Mouse (Mus musculus) megakaryocyte-erythroid progenitor cell, adult 5-6 weeks (primary cell): ENCODE measurements at regions not wholly inside any gene's neighbourhood (a gene's known extent, or its start where the extent isn't known, plus 50 kb on each side); places are given as distances from the start of the nearest gene placed in this dataset.

Experiments used
- ATAC-seq: replicated peaks from 2 replicates; pipeline ENCODE4 v1.8.0; 2016; ENCODE audit warnings: mild to moderate bottlenecking, inconsistent platforms; ENCODE audit not compliant: severe bottlenecking, poor library complexity, low FRiP score, low TSS enrichment

DNA sequence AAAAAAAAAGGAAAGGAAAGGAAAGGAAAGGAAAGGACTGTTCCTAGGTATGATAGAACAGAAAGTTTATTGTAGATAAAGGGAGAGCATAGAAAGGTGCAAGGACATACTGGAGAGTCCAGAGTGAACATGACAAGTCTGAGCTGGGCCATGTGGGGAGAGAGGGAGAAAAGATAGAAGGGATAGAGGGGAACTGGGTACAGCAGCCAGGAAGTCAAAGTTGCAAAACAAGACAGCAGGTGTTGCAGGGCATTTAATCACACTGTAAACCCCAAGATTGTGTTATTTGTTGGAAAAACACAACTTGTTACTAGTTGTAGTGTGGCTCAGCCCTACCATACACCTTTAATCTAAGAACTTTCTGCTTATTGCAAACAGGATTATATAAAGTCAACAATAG, 110.6 kb upstream of the Gm28710 start:
- no peak for ATAC-seq

DNA sequence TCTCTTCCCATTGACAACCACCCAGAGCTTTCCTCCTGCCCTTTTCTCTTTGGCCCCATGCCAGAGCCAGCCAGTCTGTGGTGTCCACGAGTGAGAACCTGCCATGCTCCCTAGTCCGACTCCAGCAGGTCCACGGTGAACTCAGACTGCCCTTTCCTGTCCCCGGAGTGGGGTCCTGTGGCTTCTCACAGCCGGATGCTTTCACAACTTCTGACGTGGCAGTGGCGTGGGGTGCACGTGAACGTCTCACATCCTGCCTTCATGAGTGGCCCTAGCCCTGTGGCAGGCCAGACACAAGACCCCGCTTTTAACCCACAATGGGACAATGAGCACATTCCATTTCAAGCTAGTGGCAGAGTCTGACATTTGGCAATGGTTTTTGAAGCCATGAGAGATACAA, 107.5 kb upstream of the Gm28710 start:
- ATAC-seq = no peak

DNA sequence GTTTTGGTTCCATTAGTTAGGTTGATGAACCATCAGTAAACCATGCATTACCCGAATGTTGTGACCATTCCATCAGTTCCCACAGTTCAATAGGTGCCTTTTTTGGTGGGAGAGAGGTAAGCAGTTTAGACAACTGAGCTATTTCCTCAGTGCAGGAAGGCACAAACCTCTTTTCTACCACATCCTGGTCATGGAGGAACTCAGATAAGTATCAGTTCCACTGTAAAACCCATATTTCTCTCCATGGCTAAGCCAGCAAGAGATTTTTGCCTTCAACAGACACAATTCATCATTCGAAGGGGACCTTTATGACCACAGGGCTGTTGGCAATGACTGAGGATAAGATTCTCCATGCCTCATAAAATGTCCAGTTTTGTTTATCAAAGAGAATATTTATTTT, 92.3 kb upstream of the Gm28710 start:
- no peak for ATAC-seq

DNA sequence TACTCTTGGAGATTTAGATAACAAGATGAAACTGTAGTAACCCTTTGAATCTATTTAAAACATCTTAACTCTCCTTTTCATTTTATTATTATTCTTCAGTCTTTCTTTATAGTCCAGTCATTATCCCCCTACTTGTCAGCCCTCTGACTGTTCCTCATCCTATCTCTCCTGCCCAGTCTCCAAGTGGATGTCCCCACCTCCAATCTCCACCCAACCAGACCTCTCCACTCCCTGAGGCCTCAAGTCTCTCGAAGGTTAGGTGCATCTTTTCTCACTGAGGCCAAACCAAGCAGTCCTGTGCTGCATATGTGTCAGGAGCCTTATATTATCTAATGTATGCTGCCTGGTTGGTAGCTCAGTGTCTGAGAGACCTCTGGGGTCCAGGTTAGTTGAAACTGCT, 91.1 kb upstream of the Gm28710 start:
- peak; percentile 67; the same call in 1 of the 2 replicates for ATAC-seq

DNA sequence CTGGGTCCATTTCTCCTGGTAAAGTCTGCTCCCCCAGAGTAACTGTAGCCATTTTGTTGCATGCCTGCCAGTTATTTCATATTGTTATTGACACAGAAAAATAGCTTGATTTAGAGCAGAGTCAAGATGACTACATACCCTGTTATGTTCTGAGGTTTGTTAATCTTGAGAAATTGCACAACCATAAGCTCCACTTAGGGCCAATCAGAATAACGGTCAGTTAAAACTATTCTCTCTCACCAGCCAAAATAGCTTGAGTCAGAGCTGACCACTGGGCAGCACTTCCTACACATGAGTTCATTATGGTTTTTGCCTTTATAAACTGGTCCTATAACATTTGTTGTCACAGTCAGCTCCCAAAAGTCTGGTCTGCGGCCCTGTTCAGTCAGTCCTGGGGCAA, 88.9 kb upstream of the Gm28710 start:
- no peak for ATAC-seq

DNA sequence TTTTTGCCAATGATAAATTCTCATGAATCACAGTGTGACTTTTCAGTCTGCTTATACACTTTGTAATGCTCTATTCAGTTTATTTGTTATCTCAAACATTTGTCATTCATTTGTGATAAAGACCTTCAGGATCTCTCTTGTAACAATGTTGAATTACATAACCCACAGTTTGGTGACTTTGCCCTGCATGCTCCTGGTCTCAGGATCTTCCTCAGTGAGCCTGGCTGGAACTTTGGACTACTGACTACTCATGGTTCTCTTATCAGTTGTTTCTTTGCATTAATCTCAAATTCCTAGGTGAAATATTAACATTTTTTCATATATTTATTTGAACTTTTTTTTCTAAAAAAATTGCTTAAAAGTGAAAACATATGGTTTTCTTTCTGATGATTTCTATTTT, 75.7 kb upstream of the Gm28710 start:
- no peak for ATAC-seq

DNA sequence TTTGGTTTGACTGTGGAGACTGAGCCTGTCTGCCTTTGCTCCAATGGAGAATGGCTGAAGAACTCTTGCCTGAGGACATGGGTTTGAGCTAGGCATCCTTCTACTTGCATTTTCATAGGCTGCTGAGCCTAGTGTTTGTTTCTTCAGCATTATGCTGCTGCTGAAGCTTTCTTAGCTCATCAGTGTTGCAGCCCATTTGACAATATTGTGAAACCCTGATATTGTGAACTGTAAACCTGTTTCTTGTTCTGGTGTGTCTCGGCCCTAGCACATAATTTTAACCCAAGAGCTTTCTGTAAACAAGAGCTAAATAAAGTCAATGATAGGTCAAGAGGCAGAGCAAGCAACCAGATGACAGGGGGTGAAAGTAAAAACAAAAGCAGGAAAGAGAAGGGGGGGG, 75.2 kb upstream of the Gm28710 start:
- no peak for ATAC-seq

DNA sequence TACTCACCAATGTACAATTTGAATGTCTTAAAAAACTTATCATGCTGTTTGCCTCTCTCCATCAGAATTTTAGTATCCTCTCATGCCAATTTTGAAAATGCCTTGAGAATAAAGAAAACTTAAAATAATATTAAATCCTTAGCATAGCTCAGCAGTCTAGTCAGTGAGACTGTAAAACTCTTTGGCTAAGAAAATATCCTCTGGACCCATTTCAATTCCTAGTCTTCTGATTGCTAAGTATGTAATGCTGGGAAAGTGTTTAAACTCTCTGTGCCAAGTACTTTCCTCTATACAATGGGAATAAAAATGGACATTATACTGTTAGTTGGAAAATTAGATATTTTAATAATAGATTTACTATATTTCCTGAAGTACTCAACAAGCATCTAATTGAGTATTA, 66.8 kb upstream of the Gm28710 start:
- no peak for ATAC-seq
